Mouse (Mus musculus): ENCODE measurements around the gene Tnpo1.
A peak's percentile ranks its signal among the peaks of the same experiment; 100 is the strongest.

Gene Tnpo1

DNA sequence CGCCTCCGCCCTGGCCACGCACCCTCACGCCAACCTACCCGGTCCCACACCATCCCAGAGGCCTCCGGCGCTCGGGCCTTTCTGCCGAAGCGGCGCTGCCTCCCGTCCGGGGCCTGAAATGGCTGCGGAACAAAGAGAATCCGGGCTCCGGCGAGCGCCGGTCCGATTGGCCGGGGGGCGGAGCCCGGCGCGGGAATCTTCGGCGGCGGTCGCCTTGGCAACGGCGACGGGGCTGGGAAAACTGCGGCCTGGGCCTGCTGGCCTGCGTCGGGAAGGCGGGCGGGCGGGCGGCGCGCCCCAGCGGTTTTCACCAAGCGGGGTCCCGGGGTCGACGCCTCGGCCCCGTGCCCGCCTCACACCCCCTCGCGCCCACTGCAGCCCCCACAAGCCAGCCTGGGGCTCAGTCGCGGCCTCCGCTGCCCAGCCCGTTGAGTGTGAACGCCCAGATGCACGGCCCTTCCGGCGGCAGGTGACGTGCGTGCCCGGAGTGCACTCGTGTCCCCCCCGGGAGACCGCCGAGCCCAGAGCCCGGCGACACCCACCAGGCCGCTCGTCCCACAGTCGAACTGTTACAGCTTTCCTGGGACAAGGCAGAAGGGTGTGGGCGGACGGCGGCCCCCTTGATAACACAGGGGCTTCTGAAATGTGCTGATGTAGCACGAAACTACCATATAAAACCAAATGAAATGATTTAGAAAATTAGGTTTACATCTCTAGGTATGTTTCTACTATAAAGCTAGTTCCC is at the start of gene Tnpo1:
Tnpo1 (minus strand) TSS at position 172 of the 745 bp plus-strand sequence.
- peak; percentile 84 to 88 for DNase-seq

- no peak for DNase-seq
Measured at GRCm38 (mm10) chr13:98972090-98972489, 45.9 kb upstream of the Tnpo1 start.

- no peak for DNase-seq
Measured at GRCm38 (mm10) chr13:98971641-98972040, 45.5 kb upstream of the Tnpo1 start.

- DNase-seq, result no peak
Measured at GRCm38 (mm10) chr13:98968517-98968916, 42.3 kb upstream of the Tnpo1 start.

GRCm38 (mm10) chr13:98967942-98968341 is 41.8 kb upstream of the Tnpo1 start:
- no peak for DNase-seq

DNA sequence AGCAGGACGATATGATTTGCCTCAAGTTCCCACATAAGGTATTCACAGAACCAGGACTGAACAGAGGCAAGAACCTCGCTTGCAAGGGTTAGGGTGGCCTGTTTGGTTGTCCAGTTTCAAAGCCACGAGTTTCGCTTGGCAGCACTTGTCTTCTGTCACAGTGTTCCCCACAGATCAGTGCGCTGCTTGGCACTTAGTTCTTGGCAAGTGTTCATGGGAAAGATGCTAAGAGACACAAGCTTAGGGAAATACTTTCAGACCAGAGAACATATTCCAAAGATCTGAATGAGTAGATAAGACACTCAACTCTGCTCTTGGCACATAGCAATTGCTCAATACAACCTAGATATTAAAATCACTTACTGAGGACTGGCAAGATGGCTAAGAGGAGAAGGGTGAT is 40.4 kb upstream of the Tnpo1 start:
- DNase-seq, result no peak

DNA sequence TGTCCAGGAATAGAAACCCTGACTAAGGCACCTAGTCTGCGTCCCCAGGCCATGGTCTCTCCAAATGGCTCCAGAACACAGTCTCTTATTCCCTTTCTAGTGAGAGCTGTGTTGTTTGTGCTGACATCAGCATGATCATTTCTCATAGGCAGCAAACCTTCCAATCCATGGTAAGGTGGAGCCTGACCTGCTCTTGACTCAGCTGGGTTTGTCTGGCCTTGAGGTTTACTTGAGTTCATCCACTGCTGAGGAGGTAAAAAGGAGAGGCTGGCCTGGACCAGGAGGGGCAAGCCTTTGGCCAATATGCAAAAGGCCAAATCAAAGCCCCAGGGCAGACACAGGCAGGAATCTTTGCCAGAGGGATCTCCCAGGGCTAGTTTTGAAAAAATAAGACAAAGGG is 37.4 kb upstream of the Tnpo1 start:
- DNase-seq, result no peak

GRCm38 (mm10) chr13:98958177-98958576 is 32.0 kb upstream of the Tnpo1 start:
- DNase-seq, result no peak

- DNase-seq, result no peak
Measured at GRCm38 (mm10) chr13:98956209-98956608, 30.0 kb upstream of the Tnpo1 start.

DNA sequence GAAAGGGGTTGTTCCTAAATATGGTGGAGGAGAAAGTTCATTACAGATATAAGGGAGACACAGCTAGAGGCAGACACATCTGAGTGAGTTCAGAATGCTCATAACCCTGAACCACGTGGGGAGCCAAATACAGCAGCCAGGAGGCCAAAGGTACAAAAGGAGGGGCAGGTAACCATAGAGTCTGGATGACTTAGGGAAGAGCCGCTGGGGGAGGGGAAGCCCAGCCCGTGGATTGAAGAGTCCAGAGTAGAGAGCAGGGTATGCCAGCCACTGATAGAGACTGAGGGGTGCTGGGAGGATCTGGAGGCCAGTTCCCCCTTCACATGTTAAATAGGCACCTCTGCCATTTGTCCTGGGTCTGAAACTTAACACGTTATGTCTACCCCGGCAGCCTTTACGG is 29.5 kb upstream of the Tnpo1 start:
- DNase-seq, result no peak

GRCm38 (mm10) chr13:98955226-98955625 is 29.0 kb upstream of the Tnpo1 start:
- DNase-seq, result no peak

DNA sequence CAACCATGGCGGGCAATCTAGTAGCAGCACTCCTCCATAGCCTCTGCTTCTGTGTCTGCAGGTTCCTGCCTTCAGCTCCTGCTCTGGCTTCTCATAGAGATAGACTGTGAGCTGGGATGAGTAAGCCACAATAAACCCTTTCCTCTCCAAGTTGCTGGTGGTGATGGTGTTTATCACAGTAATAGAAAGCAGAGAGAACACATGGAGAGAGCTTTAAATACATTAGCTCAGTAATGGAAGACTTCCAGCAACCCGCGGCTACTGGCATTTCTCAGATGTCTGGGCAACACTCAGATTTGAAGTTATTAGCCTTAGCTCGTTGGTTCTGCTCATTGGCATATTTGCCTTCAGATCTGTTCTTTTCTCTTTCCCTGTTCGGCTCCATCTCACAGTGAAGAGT is 27.6 kb upstream of the Tnpo1 start:
- DNase-seq, result no peak

DNA sequence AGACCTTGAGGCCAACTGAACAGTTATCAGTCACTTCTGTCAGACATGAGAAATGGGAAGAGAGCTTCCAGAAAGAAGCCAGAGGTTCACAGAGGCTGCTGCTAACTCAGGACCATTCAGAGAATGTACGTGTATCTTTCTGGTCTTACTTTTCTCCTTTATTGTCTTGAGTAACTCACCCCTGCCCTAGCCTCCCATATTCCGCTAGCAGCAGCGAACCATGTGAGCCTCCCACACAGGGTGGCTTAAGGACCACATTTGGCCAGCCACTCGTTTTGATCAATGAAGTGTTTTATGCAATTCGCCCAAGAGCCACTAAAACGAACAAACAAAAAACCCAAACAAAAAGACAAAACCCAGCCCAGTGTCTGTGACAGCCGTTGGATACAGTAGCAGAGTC is 25.8 kb upstream of the Tnpo1 start:
- DNase-seq, result no peak

DNA sequence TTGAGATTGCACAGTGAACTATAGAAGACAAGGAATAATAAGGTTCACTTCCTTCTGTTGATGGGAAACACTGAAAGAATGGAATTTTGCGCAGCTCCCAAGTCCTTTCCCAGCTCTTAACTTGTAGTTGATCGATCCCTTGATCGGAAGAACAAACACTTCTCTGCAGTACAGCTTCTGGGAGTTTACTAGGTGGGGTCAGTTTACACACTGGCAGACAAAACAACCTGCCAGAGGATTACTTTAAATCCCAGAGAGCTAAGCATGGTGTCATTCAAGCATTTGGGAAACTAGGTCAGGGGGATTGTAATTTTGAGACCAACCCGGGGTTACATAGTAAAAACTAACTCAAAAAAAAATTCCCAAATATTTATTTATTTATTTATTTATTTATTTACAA is 22.0 kb upstream of the Tnpo1 start:
- no peak for DNase-seq

DNA sequence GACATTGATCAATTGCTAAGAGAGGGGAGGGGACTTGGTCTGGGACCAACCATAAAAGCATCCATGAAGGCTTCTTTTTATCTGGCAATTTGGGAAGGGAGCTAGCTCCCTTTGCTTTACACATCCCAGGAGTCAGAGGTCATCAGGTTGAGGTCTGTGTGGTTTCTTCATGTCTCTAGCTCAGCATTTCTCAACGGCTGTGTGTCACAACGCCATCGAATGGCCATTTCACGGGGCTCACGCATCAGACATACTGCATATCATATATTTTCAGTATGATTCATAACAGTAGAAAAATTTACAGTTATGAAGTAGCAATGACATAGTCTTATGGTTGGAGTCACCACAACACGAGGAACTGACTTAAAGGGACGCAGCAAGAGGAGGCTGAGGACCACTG is 20.2 kb upstream of the Tnpo1 start:
- no peak for DNase-seq

GRCm38 (mm10) chr13:98945908-98946307 is 19.7 kb upstream of the Tnpo1 start:
- DNase-seq, result no peak

DNA sequence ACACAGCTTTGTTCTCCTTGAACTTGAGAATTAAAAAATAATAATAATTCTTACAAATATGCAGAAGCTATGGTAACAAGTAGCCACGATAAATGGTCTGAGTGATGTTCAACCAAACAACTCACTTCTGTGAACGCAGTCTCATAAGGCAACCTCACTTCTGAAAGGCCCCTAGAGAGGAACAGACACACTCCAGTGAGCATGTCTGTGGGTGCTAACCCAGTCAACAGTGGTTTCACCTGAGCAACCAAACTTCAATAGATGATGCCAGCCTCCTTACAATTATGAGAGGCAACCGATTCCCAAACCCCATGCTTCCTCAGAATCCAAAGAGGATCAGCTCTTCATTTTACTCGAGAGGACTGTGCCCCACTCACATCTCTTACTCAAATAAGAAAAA is 19.2 kb upstream of the Tnpo1 start:
- DNase-seq, result peak in 1 of 2 experiments; percentile 25

- peak; percentile 10 to 50 for DNase-seq
Measured at GRCm38 (mm10) chr13:98944620-98945081, 18.5 kb upstream of the Tnpo1 start.

- DNase-seq, result no peak
Measured at GRCm38 (mm10) chr13:98942360-98942759, 16.2 kb upstream of the Tnpo1 start.

- DNase-seq, result no peak
Measured at GRCm38 (mm10) chr13:98941829-98942343, 15.7 kb upstream of the Tnpo1 start.

GRCm38 (mm10) chr13:98937108-98937507 is 10.9 kb upstream of the Tnpo1 start:
- no peak for DNase-seq

DNA sequence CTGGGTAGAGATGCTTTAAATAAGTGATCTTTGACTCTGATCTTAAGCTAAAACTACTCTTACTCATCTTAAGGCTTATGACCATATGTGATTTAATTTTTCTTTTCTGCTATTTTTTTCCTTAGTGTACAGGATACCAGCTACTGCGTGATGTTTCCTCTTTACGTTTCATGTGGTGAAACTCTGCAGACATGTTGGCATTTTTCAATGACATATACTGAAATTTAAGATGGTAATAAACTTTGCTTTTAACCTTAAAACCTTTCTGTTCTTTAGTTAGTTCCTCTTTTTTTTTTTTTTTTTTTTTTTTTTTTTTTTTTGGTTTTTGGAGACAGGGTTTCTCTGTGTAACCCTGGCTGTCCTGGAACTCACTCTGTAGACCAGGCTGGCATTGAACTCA is 2.7 kb upstream of the Tnpo1 start:
- no peak for DNase-seq

- no peak for DNase-seq
Measured at GRCm38 (mm10) chr13:98926958-98927242, 716 bp upstream of the Tnpo1 start.

DNA sequence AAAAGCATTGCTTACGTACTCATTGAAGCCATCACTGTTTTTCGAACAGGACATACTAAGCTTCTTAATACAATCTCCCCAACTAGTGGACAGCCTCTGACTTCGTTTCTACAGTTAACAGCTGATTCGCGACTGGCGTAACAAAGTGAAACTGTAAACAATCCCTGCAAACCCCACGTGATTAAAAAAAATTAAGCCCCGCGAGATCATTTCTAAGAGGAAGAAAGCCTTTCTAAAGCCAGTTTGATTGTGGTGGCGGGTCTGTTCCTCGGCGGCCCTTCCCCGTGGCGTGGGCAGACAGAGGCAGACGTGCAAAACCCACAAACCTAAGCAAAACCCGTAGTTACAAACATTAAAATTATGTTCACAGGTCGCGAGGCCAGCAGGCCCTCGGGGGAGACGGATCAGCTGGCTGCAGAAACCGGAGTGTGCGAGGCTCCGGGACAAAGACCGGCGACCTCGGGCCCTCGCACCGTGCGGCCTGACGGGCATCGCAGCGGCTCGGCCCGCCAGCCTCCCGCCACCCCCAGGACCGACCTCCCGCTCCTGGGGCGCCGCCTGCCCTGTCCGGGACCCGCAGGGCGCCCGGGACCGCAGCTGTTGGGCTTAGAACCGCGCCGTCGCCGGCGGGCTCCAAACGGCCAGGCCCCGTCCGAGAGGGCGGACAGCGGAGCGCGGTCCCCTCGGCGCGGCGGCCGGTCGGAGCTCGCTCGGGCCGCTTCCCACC is 535 bp downstream of the Tnpo1 start:
- peak; percentile 41 to 57 for DNase-seq
